Mouse (Mus musculus) liver, embryonic 14.5 days (tissue): ENCODE measurements around the gene Abca4. TPM values are rescaled to one million over a fixed set of nuclear protein-coding genes. Genes with fewer than 3 reads are reported as not detected.
A peak's percentile ranks its signal among the peaks of the same experiment; 100 is the strongest.

Experiments used
- ATAC-seq: fragments of 200-750 bp; cut with Nextera tagmentation; 2 replicates; pipeline ENCODE4 v1.8.0; 2017; ENCODE audit warnings: moderate number of reproducible peaks, mild to moderate bottlenecking, moderate library complexity; ENCODE audit not compliant: insufficient read depth
- DNase-seq, 3 experiments: peaks; one replicate each; pipeline ENCODE4 v3.0.0-alpha.2; 2012 to 2013; ENCODE audit warnings: low read depth in 3 of 3, low spot score in 3 of 3
- H3K27ac ChIP-seq: fragments of 300-500 bp; sonication (generic); 2 replicates; pipeline ENCODE4 v1.5.1; 2014; ENCODE audit warnings: moderate library complexity, mild to moderate bottlenecking, control low read depth, inconsistent platforms
- H3K27me3 ChIP-seq: fragments of 300-500 bp; sonication (generic); 2 replicates; pipeline ENCODE4 v1.6.1; 2014; ENCODE audit warnings: mild to moderate bottlenecking, low read length, moderate library complexity; ENCODE audit not compliant: control insufficient read depth, insufficient read depth
- H3K36me3 ChIP-seq: fragments of 300-500 bp; sonication (generic); replicated peaks from 2 replicates; pipeline ENCODE4 v1.6.1; 2014; ENCODE audit warnings: low read depth; ENCODE audit not compliant: control insufficient read depth, insufficient read depth
- H3K4me1 ChIP-seq, 2 experiments: fragments of 200-500 bp in 1 of 2; fragments of 300-500 bp in 1 of 2; sonication (generic) in 1 of 2; replicated peaks; 2 replicates each; pipeline ENCODE4 v1.6.1; 2012 to 2014; ENCODE audit warnings: antibody characterized with exemption in 1 of 2, inconsistent platforms in 1 of 2, low read length in 1 of 2; ENCODE audit not compliant: control insufficient read depth in 2 of 2, insufficient read depth in 2 of 2
- H3K4me2 ChIP-seq: fragments of 300-500 bp; sonication (generic); 2 replicates; pipeline ENCODE4 v1.6.1; 2014; ENCODE audit warnings: low read depth, mild to moderate bottlenecking, control low read depth, moderate library complexity
- H3K4me3 ChIP-seq, 2 experiments: fragments of 200-500 bp in 1 of 2; fragments of 300-500 bp in 1 of 2; sonication (generic) in 1 of 2; 2 replicates each; pipeline ENCODE4 v1.5.1; 2012 to 2014; ENCODE audit warnings: low read depth in 2 of 2, low read length in 2 of 2, mild to moderate bottlenecking in 2 of 2, control low read depth in 1 of 2, inconsistent platforms in 1 of 2, moderate library complexity in 1 of 2; ENCODE audit not compliant: insufficient read depth in 1 of 2
- H3K9ac ChIP-seq: fragments of 300-500 bp; sonication (generic); replicated peaks from 2 replicates; pipeline ENCODE4 v1.6.1; 2014; ENCODE audit warnings: mild to moderate bottlenecking, control low read depth, moderate library complexity
- H3K9me3 ChIP-seq: fragments of 300-500 bp; sonication (generic); 2 replicates; pipeline ENCODE4 v1.6.1; 2016; ENCODE audit warnings: low read length, mixed read lengths; ENCODE audit not compliant: control insufficient read depth
- CTCF ChIP-seq: IDR thresholded peaks from 2 replicates; pipeline ENCODE4 v1.5.1; 2016; ENCODE audit warnings: antibody characterized with exemption, low read depth, control low read depth
- EP300 ChIP-seq: IDR thresholded peaks from 2 replicates; pipeline ENCODE4 v1.6.1; 2016; ENCODE audit warnings: antibody characterized with exemption, low read depth
- WGBS: fragments of 180-500 bp; shearing (Covaris S2); extraction: QIAGEN DNeasy Blood & Tissue Kit; methylation state at CpG from one replicate; pipeline ENCODE4 v1.1.7; 2014; ENCODE audit not compliant: insufficient replicate concordance; 5-methylcytosine and 5-hydroxymethylcytosine counted together
- polyA plus RNA-seq, 2 experiments: library from polyadenylated mRNA; depleted of rRNA in 1 of 2; stranded (reverse) in 1 of 2; unstranded in 1 of 2; fragments of >200 nt; fragmentation: Nextera tagmentation in 1 of 2; extraction: Ambion mirVana in 1 of 2; gene quantifications; 2 replicates each; pipeline versions ENCODE4 v1.2.1 to v1.2.3; 2012 to 2014

The Abca4 gene
- polyA plus RNA-seq, 2 experiments, result 0.35 to 0.53 TPM

DNA sequence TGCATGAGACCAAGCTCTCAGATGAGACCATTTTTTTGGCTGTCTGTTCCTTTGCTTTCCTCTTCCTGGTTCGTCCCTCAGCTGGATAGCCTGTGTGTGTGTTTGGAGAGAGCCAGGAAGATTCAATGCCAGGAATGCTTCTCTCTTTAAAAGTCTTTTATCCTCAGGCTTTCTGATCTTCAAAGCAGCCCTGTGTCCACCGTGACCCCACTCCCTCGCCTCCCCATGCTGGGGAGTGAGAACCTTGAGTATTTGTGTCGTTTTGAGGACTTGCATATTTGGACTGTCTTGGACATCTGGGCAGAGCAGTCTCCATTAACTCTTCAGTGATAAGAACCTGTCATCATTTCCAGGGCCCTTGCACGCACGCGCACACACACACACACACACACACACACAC lies 57.8 kb downstream of the Abca4 start:
- TF ChIP-seq EP300, result no peak
- no peak for TF ChIP-seq CTCF

DNA sequence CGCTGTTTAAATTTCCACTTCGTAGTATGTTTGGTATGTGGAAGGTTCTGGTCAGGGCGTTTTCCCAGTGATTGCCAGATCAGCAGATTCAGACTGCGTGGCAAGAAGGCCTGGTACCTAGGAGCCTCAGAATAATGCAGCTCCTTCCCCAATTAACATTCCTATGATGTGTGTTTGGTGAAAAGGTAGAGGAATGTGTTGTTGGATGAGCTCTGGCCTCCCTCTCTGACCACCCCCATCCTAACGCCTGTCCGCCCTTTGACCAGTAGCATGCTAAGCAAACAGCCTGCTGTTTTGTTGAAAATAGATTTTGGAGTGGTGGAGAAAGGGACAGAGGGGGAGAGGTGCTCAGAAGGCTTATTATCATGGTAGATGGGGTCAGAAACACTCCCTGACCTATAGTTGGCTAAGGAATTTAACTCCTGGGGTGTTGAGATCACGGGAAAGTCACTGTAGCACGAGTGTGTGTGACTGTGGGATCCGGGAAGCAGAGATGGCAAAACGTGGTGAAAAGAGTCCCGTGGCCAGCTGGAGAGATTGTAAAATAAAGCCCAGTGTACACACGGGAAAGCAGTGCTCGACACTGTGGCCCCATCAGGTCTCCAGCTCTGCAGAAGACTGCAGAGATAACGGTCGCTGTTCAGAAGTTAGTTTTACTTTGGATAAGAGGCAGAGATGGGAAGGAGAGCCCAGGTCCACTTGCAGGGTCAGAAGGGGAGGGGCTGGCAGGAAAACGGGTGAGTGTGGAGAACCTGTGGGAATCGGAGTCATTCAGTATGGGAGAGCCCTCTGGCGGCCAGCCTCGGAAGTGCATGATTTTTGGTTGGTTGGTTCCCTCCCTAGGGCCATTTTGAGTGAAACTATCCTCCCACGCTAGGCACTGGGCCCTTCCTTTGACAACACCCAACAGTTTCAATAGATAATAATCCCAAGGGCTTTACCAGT lies 59.9 kb downstream of the Abca4 start:
- 31% methylated on average over 20 of the region's 20 CpGs for WGBS
- no peak for TF ChIP-seq EP300
- TF ChIP-seq CTCF, result peak; percentile 94

More for the DNA sequence above, 57.8 kb downstream of the Abca4 start:
- WGBS, result 62% methylated on average over 7 of the region's 7 CpGs
- no peak overlapping the region for H3K9ac ChIP-seq
- DNase-seq (no peak), ATAC-seq (no peak)
- no peak overlapping the region for H3K27ac ChIP-seq
- no peaks in the 10 kb centered on the region for H3K27me3 ChIP-seq
- no peaks in the 10 kb centered on the region for H3K9me3 ChIP-seq
- no peaks in the 10 kb centered on the region for H3K36me3 ChIP-seq
- no peak overlapping the region for H3K4me2 ChIP-seq
- no peak overlapping the region for H3K4me3 ChIP-seq
- H3K4me1 ChIP-seq, result peaks cover 6 to 21% of the 10 kb centered on the region in 2 experiments

DNA sequence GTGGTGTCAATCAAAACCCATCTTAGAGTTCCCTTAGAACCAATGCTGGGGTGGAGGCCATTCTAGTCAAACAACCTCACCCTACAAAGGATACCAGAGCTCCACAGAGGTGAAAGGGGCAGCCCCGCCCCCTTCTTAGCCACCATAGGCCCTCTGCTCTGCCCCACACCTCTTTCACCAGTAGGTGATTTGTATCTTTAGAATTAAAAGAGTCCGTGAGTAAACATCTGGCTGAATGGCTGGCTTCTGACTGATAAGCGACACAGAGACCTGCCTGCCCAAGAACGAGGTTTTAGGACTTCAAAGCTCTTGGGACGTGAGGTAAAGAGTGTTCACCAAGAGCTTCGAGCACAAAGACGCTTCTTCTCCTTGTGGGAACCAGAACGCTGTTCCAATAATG lies 62.7 kb downstream of the Abca4 start:
- Histone ChIP-seq H3K9ac (no peak overlapping the region; the same call in 1 of the 2 replicates), H3K27ac (no peak overlapping the region), H3K27me3 (no peaks in the 10 kb centered on the region), H3K4me1 (peaks cover 33 to 44% of the 10 kb centered on the region in 2 experiments), H3K4me3 (no peak overlapping the region), H3K4me2 (peak overlapping the region; percentile 59), H3K9me3 (no peaks in the 10 kb centered on the region), H3K36me3 (no peaks in the 10 kb centered on the region)
- DNase-seq, result peak; percentile 41 to 56 (median 54)
- peak; percentile 46 for TF ChIP-seq EP300
- TF ChIP-seq CTCF, result no peak
- peak; percentile 40 for ATAC-seq
- WGBS, result 10% methylated on average over 8 of the region's 8 CpGs

More for the DNA sequence above, 59.9 kb downstream of the Abca4 start:
- Histone ChIP-seq H3K27me3 (no peaks in the 10 kb centered on the region), H3K27ac (no peak overlapping the region), H3K4me1 (peaks cover 11 to 31% of the 10 kb centered on the region in 2 experiments), H3K9ac (no peak overlapping the region), H3K9me3 (no peaks in the 10 kb centered on the region), H3K4me2 (peak overlapping the region; percentile 47; the same call in 1 of the 2 replicates), H3K36me3 (no peaks in the 10 kb centered on the region), H3K4me3 (peak overlapping the region; percentile 14 to 26; a peak in 3 of 4 replicates)
- peak; percentile 47 to 50 (median 49) for DNase-seq
- peak; percentile 46 for ATAC-seq

DNA sequence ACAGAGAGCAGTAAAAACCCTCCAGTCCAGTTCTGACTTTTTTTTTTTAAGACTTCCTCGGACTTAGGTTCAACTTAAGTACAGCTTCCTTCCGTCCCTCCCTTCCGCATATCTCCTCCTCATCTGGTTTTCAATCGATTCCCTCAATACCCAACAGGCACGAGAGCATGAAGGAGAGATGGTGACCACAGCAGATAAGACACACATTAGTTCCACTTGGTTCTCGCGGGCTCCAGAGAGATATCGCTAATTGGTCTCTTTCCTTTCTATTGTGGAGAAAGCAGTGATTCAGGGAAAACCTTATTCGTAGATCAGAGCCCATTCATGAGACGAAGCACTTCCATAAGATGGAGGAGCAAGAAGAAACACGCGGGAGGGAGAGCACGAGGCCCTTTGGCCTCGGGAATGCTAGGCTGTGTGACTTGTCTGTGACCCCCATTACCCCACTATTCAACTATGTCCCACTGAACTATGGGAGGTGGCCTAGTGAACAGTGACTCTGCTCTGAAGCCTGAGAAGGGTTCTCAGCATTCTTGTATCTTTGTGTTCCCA lies 63.5 kb downstream of the Abca4 start:
- no peak overlapping the region; the same call in 1 of the 2 replicates for H3K9ac ChIP-seq
- DNase-seq, result no peak
- H3K4me2 ChIP-seq, result peak overlapping the region; percentile 59
- no peak overlapping the region for H3K4me3 ChIP-seq
- no peaks in the 10 kb centered on the region for H3K36me3 ChIP-seq
- TF ChIP-seq EP300, result no peak
- TF ChIP-seq CTCF, result no peak
- peaks cover 38 to 52% of the 10 kb centered on the region in 2 experiments for H3K4me1 ChIP-seq
- H3K9me3 ChIP-seq, result no peaks in the 10 kb centered on the region
- WGBS, result 33% methylated on average over 14 of the region's 14 CpGs
- H3K27ac ChIP-seq, result no peak overlapping the region
- no peak for ATAC-seq
- H3K27me3 ChIP-seq, result no peaks in the 10 kb centered on the region

DNA sequence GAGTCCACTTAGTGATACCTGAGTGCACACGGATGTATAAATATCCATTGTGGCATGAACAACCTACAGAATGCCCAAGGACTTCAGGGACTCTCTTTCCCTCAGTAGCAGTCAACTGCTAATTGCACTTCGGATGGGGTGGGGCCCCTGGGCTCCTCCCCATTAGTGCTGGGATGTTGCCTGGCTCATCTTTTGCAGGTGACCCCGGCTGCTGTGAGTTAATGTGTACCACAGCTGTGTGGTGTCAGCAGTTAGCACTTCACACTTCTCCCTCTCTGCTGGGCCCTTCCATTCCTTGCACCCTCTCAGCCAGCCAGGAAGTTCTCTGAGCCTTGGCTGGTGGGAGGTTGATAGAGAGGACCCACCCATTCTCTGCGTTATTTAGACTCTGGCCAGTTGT lies 65.2 kb downstream of the Abca4 start:
- 41% methylated on average over 4 of the region's 4 CpGs for WGBS
- Histone ChIP-seq H3K27me3 (no peaks in the 10 kb centered on the region), H3K4me2 (no peak overlapping the region), H3K9me3 (no peaks in the 10 kb centered on the region), H3K4me1 (peaks cover 38 to 61% of the 10 kb centered on the region in 2 experiments), H3K4me3 (no peak overlapping the region), H3K36me3 (no peaks in the 10 kb centered on the region), H3K9ac (no peak overlapping the region), H3K27ac (no peak overlapping the region)
- DNase-seq (no peak), ATAC-seq (no peak)
- TF ChIP-seq CTCF (no peak), EP300 (no peak)
